Mouse (Mus musculus): Measurements from ENCODE around the gene Magoh.

DNA sequence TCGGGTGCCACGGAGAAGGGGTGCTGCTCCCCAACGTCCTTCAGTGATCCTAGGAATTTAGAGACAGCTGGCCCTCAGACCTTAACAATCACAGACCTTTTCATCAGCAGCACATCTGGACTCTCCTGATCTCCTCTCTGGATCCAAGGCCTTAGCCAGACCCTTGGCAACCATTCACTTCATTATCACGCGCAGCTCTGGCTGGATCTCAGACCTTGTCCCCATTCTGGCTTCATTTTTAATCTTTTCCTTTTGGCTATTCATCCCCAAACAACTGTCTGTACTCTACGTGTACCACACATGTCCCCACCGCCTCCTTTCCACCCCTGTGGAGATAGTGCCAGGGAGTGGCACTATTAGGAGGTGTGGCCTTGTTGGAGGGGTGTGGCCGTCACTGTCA, 53.7 kb downstream of the Magoh start:
- no peak for TF ChIP-seq POLR2A (IDR thresholded peaks at IDR 0.05; ENCODE audit: low read depth, low read length)
- TF ChIP-seq CTCF (conservative IDR thresholded peaks at IDR 0.05; ENCODE audit: insufficient read depth, insufficient read length, low read depth, low read length) = no peak
